Mouse (Mus musculus) heart, embryonic 15.5 days (tissue): ENCODE results near the gene Rnf115. TPM values are rescaled to one million over a fixed set of nuclear protein-coding genes. Genes with fewer than 3 reads are reported as not detected.

Experiments
- ATAC-seq: fragments of 200-750 bp; cut with Nextera tagmentation; replicated peaks from 2 replicates; pipeline ENCODE4 v1.8.0; 2017; ENCODE audit warnings: low read depth, moderate TSS enrichment; ENCODE audit not compliant: insufficient number of reproducible peaks, insufficient read depth, low FRiP score
- H3K27ac ChIP-seq: fragments of 300-500 bp; sonication (generic); 2 replicates; pipeline ENCODE4 v1.5.1; 2015; ENCODE audit warnings: mild to moderate bottlenecking, inconsistent platforms
- H3K27me3 ChIP-seq: fragments of 300-500 bp; sonication (generic); 2 replicates; pipeline ENCODE4 v1.6.1; 2015; ENCODE audit warnings: inconsistent platforms
- H3K36me3 ChIP-seq: fragments of 300-500 bp; sonication (generic); 2 replicates; pipeline ENCODE4 v1.6.1; 2015; ENCODE audit warnings: mild to moderate bottlenecking, inconsistent platforms
- H3K4me1 ChIP-seq: fragments of 300-500 bp; sonication (generic); replicated peaks from 2 replicates; pipeline ENCODE4 v1.6.1; 2015; ENCODE audit warnings: inconsistent platforms
- H3K4me2 ChIP-seq: fragments of 300-500 bp; sonication (generic); 2 replicates; pipeline ENCODE4 v1.6.1; 2015; ENCODE audit warnings: inconsistent platforms, mild to moderate bottlenecking, moderate library complexity
- H3K4me3 ChIP-seq: fragments of 300-500 bp; sonication (generic); 2 replicates; pipeline ENCODE4 v1.5.1; 2015; ENCODE audit warnings: mild to moderate bottlenecking, inconsistent platforms
- H3K9ac ChIP-seq: fragments of 300-500 bp; sonication (generic); 2 replicates; pipeline ENCODE4 v1.6.1; 2015; ENCODE audit warnings: mild to moderate bottlenecking, inconsistent platforms
- H3K9me3 ChIP-seq: fragments of 300-500 bp; sonication (generic); replicated peaks from 2 replicates; pipeline ENCODE4 v1.6.1; 2016; ENCODE audit warnings: inconsistent platforms
- WGBS: fragments of 180-500 bp; shearing (Covaris S2); methylation state at CpG from one replicate; pipeline ENCODE4 v1.1.7; 2015; ENCODE audit warnings: mixed read lengths; 5-methylcytosine and 5-hydroxymethylcytosine counted together
- polyA plus RNA-seq: library from polyadenylated mRNA; unstranded; fragments of >200 nt; fragmentation: Nextera tagmentation; extraction: Ambion mirVana; gene quantifications from 2 replicates; pipeline ENCODE4 v1.2.1, GENCODE M21; 2015

Rnf115 gene
- polyA plus RNA-seq, 1 experiment from 2014 or later, result 33.4 TPM

- H3K4me2 ChIP-seq, result no peak overlapping the region
- H3K36me3 ChIP-seq, result no peaks in the 10 kb centered on the region
- H3K9me3 ChIP-seq, result no peaks in the 10 kb centered on the region
- H3K27me3 ChIP-seq, result no peaks in the 10 kb centered on the region
- 68% methylated on average over 6 of the region's 6 CpGs for WGBS
- H3K4me1 ChIP-seq, result no peaks in the 10 kb centered on the region
- no peak overlapping the region for H3K4me3 ChIP-seq
- no peak for ATAC-seq
- no peak overlapping the region for H3K9ac ChIP-seq
- H3K27ac ChIP-seq, result no peak overlapping the region
Observed at GRCm38 (mm10) chr3:96820116-96820915, 92.9 kb downstream of the Rnf115 start.

- 79% methylated on average over 4 of the region's 4 CpGs for WGBS
- H3K36me3 ChIP-seq, result no peaks in the 10 kb centered on the region
- no peak for ATAC-seq
- no peaks in the 10 kb centered on the region for H3K27me3 ChIP-seq
- H3K4me3 ChIP-seq, result no peak overlapping the region
- H3K4me2 ChIP-seq, result no peak overlapping the region
- H3K4me1 ChIP-seq, result no peaks in the 10 kb centered on the region
- no peaks in the 10 kb centered on the region for H3K9me3 ChIP-seq
- H3K9ac ChIP-seq, result no peak overlapping the region
- H3K27ac ChIP-seq, result no peak overlapping the region
Observed at GRCm38 (mm10) chr3:96821581-96821980, 94.1 kb downstream of the Rnf115 start.

GRCm38 (mm10) chr3:96823701-96824100 lies 96.2 kb downstream of the Rnf115 start:
- WGBS, result 68% methylated on average over 3 of the region's 3 CpGs

GRCm38 (mm10) chr3:96824614-96825013 lies 97.2 kb downstream of the Rnf115 start:
- Histone ChIP-seq H3K36me3 (no peaks in the 10 kb centered on the region), H3K27ac (no peak overlapping the region), H3K27me3 (peaks cover 2% of the 10 kb centered on the region; the same call in 1 of the 2 replicates), H3K9ac (no peak overlapping the region), H3K9me3 (no peaks in the 10 kb centered on the region), H3K4me3 (no peak overlapping the region), H3K4me2 (no peak overlapping the region), H3K4me1 (no peaks in the 10 kb centered on the region)
- no peak for ATAC-seq
- WGBS, result 83% methylated on average over 12 of the region's 12 CpGs

More at GRCm38 (mm10) chr3:96823701-96824100, 96.2 kb downstream of the Rnf115 start:
- no peak overlapping the region for H3K4me2 ChIP-seq
- no peak overlapping the region for H3K27ac ChIP-seq
- H3K27me3 ChIP-seq, result no peaks in the 10 kb centered on the region
- no peaks in the 10 kb centered on the region for H3K9me3 ChIP-seq
- H3K4me3 ChIP-seq, result no peak overlapping the region
- ATAC-seq, result no peak
- no peak overlapping the region for H3K9ac ChIP-seq
- no peaks in the 10 kb centered on the region for H3K4me1 ChIP-seq
- no peaks in the 10 kb centered on the region for H3K36me3 ChIP-seq

GRCm38 (mm10) chr3:96825261-96825660 lies 97.8 kb downstream of the Rnf115 start:
- ATAC-seq, result no peak
- 49% methylated on average over 11 of the region's 11 CpGs for WGBS
- no peak overlapping the region for H3K4me2 ChIP-seq
- H3K9ac ChIP-seq, result no peak overlapping the region
- no peaks in the 10 kb centered on the region for H3K36me3 ChIP-seq
- H3K4me3 ChIP-seq, result no peak overlapping the region
- H3K27me3 ChIP-seq, result peaks cover 3% of the 10 kb centered on the region; the same call in 1 of the 2 replicates
- H3K4me1 ChIP-seq, result no peaks in the 10 kb centered on the region
- no peak overlapping the region for H3K27ac ChIP-seq
- H3K9me3 ChIP-seq, result no peaks in the 10 kb centered on the region

- no peak for ATAC-seq
- Histone ChIP-seq H3K4me3 (no peak overlapping the region), H3K27me3 (peaks cover 3% of the 10 kb centered on the region; the same call in 1 of the 2 replicates), H3K36me3 (no peaks in the 10 kb centered on the region), H3K9ac (no peak overlapping the region), H3K4me1 (no peaks in the 10 kb centered on the region), H3K4me2 (no peak overlapping the region), H3K9me3 (no peaks in the 10 kb centered on the region), H3K27ac (no peak overlapping the region)
- 33% methylated on average over 15 of the region's 15 CpGs for WGBS
Observed at GRCm38 (mm10) chr3:96828308-96828864, 100.9 kb downstream of the Rnf115 start.

GRCm38 (mm10) chr3:96828984-96829383 lies 101.5 kb downstream of the Rnf115 start, which contains the start of the genes Pdzk1 and Cd160:
TSS of gene Pdzk1 (plus strand) at chr3:96829284.
TSS of gene Cd160 (minus strand) at chr3:96829351.
- H3K9ac ChIP-seq, result no peak within 1 kb of the TSS
- ATAC-seq, result no peak
- WGBS, result 58% methylated on average over 1 of the region's 1 CpGs

GRCm38 (mm10) chr3:96829856-96830255 lies 102.4 kb downstream of the Rnf115 start:
- no peak overlapping the region for H3K4me2 ChIP-seq
- H3K4me3 ChIP-seq, result no peak overlapping the region
- H3K9me3 ChIP-seq, result no peaks in the 10 kb centered on the region
- 84% methylated on average over 10 of the region's 10 CpGs for WGBS
- no peak for ATAC-seq
- no peak overlapping the region for H3K9ac ChIP-seq
- peaks cover 3% of the 10 kb centered on the region; the same call in 1 of the 2 replicates for H3K27me3 ChIP-seq
- no peak overlapping the region for H3K27ac ChIP-seq
- H3K36me3 ChIP-seq, result no peaks in the 10 kb centered on the region
- H3K4me1 ChIP-seq, result no peaks in the 10 kb centered on the region

More at GRCm38 (mm10) chr3:96828984-96829383, 101.5 kb downstream of the Rnf115 start, which contains the start of the genes Pdzk1 and Cd160:
- Histone ChIP-seq H3K4me2 (no peak within 1 kb of the TSS), H3K36me3 (no peaks in the 10 kb centered on the region), H3K4me3 (no peak within 1 kb of the TSS), H3K27me3 (peaks cover 3% of the 10 kb centered on the region; the same call in 1 of the 2 replicates), H3K9me3 (no peaks in the 10 kb centered on the region), H3K4me1 (no peaks in the 10 kb centered on the region), H3K27ac (no peak within 1 kb of the TSS)

- WGBS, result 48% methylated on average over 5 of the region's 5 CpGs
- no peaks in the 10 kb centered on the region for H3K9me3 ChIP-seq
Observed at GRCm38 (mm10) chr3:96832930-96833329, 105.5 kb downstream of the Rnf115 start.

GRCm38 (mm10) chr3:96834587-96835348 lies 107.3 kb downstream of the Rnf115 start:
- H3K4me1 ChIP-seq, result no peaks in the 10 kb centered on the region
- no peaks in the 10 kb centered on the region for H3K36me3 ChIP-seq
- H3K27me3 ChIP-seq, result no peaks in the 10 kb centered on the region
- H3K9ac ChIP-seq, result no peak overlapping the region
- WGBS, result 73% methylated on average over 7 of the region's 7 CpGs
- no peak overlapping the region for H3K27ac ChIP-seq
- no peaks in the 10 kb centered on the region for H3K9me3 ChIP-seq
- no peak for ATAC-seq
- no peak overlapping the region for H3K4me3 ChIP-seq
- H3K4me2 ChIP-seq, result no peak overlapping the region

More at GRCm38 (mm10) chr3:96832930-96833329, 105.5 kb downstream of the Rnf115 start:
- no peak overlapping the region for H3K27ac ChIP-seq
- no peak overlapping the region for H3K9ac ChIP-seq
- H3K36me3 ChIP-seq, result no peaks in the 10 kb centered on the region
- H3K4me3 ChIP-seq, result no peak overlapping the region
- no peaks in the 10 kb centered on the region for H3K4me1 ChIP-seq
- peaks cover 3% of the 10 kb centered on the region; the same call in 1 of the 2 replicates for H3K27me3 ChIP-seq
- ATAC-seq, result no peak; the same call in 1 of the 2 replicates
- H3K4me2 ChIP-seq, result no peak overlapping the region

- ATAC-seq, result no peak
- no peak overlapping the region for H3K4me2 ChIP-seq
- H3K4me3 ChIP-seq, result no peak overlapping the region
- no peak overlapping the region for H3K27ac ChIP-seq
- H3K36me3 ChIP-seq, result no peaks in the 10 kb centered on the region
- 28% methylated on average over 2 of the region's 2 CpGs for WGBS
- H3K27me3 ChIP-seq, result no peaks in the 10 kb centered on the region
- no peaks in the 10 kb centered on the region for H3K4me1 ChIP-seq
- H3K9me3 ChIP-seq, result no peaks in the 10 kb centered on the region
- no peak overlapping the region for H3K9ac ChIP-seq
Observed at GRCm38 (mm10) chr3:96836414-96836813, 109.0 kb downstream of the Rnf115 start.
